Mouse (Mus musculus): ENCODE results near the gene Vps13d. TPM values are rescaled to one million over a fixed set of nuclear protein-coding genes. Genes with fewer than 3 reads are reported as not detected.

Gene Vps13d
- polyA plus RNA-seq, 1 experiment from 2014 or later = 8.7 TPM

GRCm38 (mm10) chr4:144957186-144957585 is 237.6 kb downstream of the Vps13d start:
- H3K27ac ChIP-seq = no peak overlapping the region
- 88% methylated on average over 4 of the region's 4 CpGs for WGBS
- H3K27me3 ChIP-seq (ENCODE audit: low read depth, poor library complexity, severe bottlenecking) = 0 out of 2 replicates have a peak, but pooled peaks cover 4% of the 10 kb centered on the region
- no peaks in the 10 kb centered on the region for H3K4me1 ChIP-seq
- H3K4me3 ChIP-seq = no peak overlapping the region
- no peaks in the 10 kb centered on the region for H3K36me3 ChIP-seq
- DNase-seq (ENCODE audit: low spot score) = no peak
- H3K9me3 ChIP-seq (replicated peaks) = no peaks in the 10 kb centered on the region

GRCm38 (mm10) chr4:144956293-144956692 is 238.5 kb downstream of the Vps13d start:
- H3K4me1 ChIP-seq = no peaks in the 10 kb centered on the region
- no peaks in the 10 kb centered on the region for H3K9me3 ChIP-seq (replicated peaks)
- H3K36me3 ChIP-seq = no peaks in the 10 kb centered on the region
- H3K27ac ChIP-seq = no peak overlapping the region
- no peak for DNase-seq (ENCODE audit: low spot score)
- no peak overlapping the region for H3K4me3 ChIP-seq
- 0 out of 2 replicates have a peak, but pooled peaks cover 4% of the 10 kb centered on the region for H3K27me3 ChIP-seq (ENCODE audit: low read depth, poor library complexity, severe bottlenecking)
- WGBS = 78% methylated on average over 1 of the region's 1 CpGs

- Histone ChIP-seq H3K27ac (no peak overlapping the region), H3K4me3 (no peak overlapping the region), H3K27me3 (ENCODE audit: low read depth, poor library complexity, severe bottlenecking) (0 out of 2 replicates have a peak, but pooled peaks cover 4% of the 10 kb centered on the region), H3K4me1 (no peaks in the 10 kb centered on the region), H3K36me3 (no peaks in the 10 kb centered on the region), H3K9me3 (replicated peaks) (no peaks in the 10 kb centered on the region)
- 79% methylated on average over 1 of the region's 1 CpGs for WGBS
- DNase-seq (ENCODE audit: low spot score) = no peak
These were observed 238.9 kb downstream of the Vps13d start for GRCm38 (mm10) chr4:144955863-144956262.

- 82% methylated on average over 1 of the region's 1 CpGs for WGBS
- Histone ChIP-seq H3K4me3 (no peak overlapping the region), H3K27me3 (ENCODE audit: low read depth, poor library complexity, severe bottlenecking) (no peaks in the 10 kb centered on the region), H3K4me1 (peaks cover 20% of the 10 kb centered on the region), H3K27ac (no peak overlapping the region), H3K36me3 (no peaks in the 10 kb centered on the region), H3K9me3 (replicated peaks) (no peaks in the 10 kb centered on the region)
- DNase-seq (ENCODE audit: low spot score) = no peak
These were observed 241.4 kb downstream of the Vps13d start for GRCm38 (mm10) chr4:144953421-144953820.

GRCm38 (mm10) chr4:144951859-144952258 is 242.9 kb downstream of the Vps13d start:
- Histone ChIP-seq H3K4me1 (peaks cover 30% of the 10 kb centered on the region), H3K27ac (no peak overlapping the region), H3K36me3 (no peaks in the 10 kb centered on the region), H3K9me3 (replicated peaks) (no peaks in the 10 kb centered on the region), H3K4me3 (no peak overlapping the region), H3K27me3 (ENCODE audit: low read depth, poor library complexity, severe bottlenecking) (no peaks in the 10 kb centered on the region)
- WGBS = 89% methylated on average over 7 of the region's 7 CpGs
- DNase-seq (ENCODE audit: low spot score) = no peak

- no peak for DNase-seq (ENCODE audit: low spot score)
- Histone ChIP-seq H3K4me1 (peaks cover 30% of the 10 kb centered on the region), H3K36me3 (no peaks in the 10 kb centered on the region), H3K27ac (no peak overlapping the region), H3K27me3 (ENCODE audit: low read depth, poor library complexity, severe bottlenecking) (no peaks in the 10 kb centered on the region), H3K9me3 (replicated peaks) (no peaks in the 10 kb centered on the region), H3K4me3 (no peak overlapping the region)
- WGBS = 93% methylated on average over 3 of the region's 3 CpGs
These were observed 243.9 kb downstream of the Vps13d start for GRCm38 (mm10) chr4:144950883-144951282.

GRCm38 (mm10) chr4:144950327-144950711 is 244.5 kb downstream of the Vps13d start:
- H3K9me3 ChIP-seq (replicated peaks) = no peaks in the 10 kb centered on the region
- no peaks in the 10 kb centered on the region for H3K27me3 ChIP-seq (ENCODE audit: low read depth, poor library complexity, severe bottlenecking)
- peak overlapping the region; percentile 87 for H3K27ac ChIP-seq
- H3K4me1 ChIP-seq = peaks cover 30% of the 10 kb centered on the region
- no peaks in the 10 kb centered on the region for H3K36me3 ChIP-seq
- H3K4me3 ChIP-seq = no peak overlapping the region
- no peak for DNase-seq (ENCODE audit: low spot score)
- 53% methylated on average over 3 of the region's 3 CpGs for WGBS

- Histone ChIP-seq H3K9me3 (replicated peaks) (no peaks in the 10 kb centered on the region), H3K4me1 (peaks cover 30% of the 10 kb centered on the region), H3K36me3 (no peaks in the 10 kb centered on the region), H3K27me3 (ENCODE audit: low read depth, poor library complexity, severe bottlenecking) (no peaks in the 10 kb centered on the region), H3K27ac (peak overlapping the region; percentile 87), H3K4me3 (no peak overlapping the region)
- peak; percentile 82 for DNase-seq (ENCODE audit: low spot score)
- 4% methylated on average over 9 of the region's 9 CpGs for WGBS
These were observed 245.1 kb downstream of the Vps13d start for GRCm38 (mm10) chr4:144949441-144950326.

- Histone ChIP-seq H3K36me3 (no peaks in the 10 kb centered on the region), H3K4me1 (peaks cover 30% of the 10 kb centered on the region), H3K27ac (peak overlapping the region; percentile 50), H3K4me3 (no peak overlapping the region), H3K9me3 (replicated peaks) (no peaks in the 10 kb centered on the region), H3K27me3 (ENCODE audit: low read depth, poor library complexity, severe bottlenecking) (no peaks in the 10 kb centered on the region)
- WGBS = 58% methylated on average over 6 of the region's 6 CpGs
- no peak for DNase-seq (ENCODE audit: low spot score)
These were observed 246.9 kb downstream of the Vps13d start for GRCm38 (mm10) chr4:144947738-144948390.

- Histone ChIP-seq H3K4me1 (peaks cover 20% of the 10 kb centered on the region), H3K36me3 (no peaks in the 10 kb centered on the region), H3K4me3 (no peak overlapping the region), H3K9me3 (replicated peaks) (no peaks in the 10 kb centered on the region), H3K27me3 (ENCODE audit: low read depth, poor library complexity, severe bottlenecking) (no peaks in the 10 kb centered on the region), H3K27ac (no peak overlapping the region)
- 79% methylated on average over 5 of the region's 5 CpGs for WGBS
- no peak for DNase-seq (ENCODE audit: low spot score)
These were observed 251.5 kb downstream of the Vps13d start for GRCm38 (mm10) chr4:144943273-144943672.

- 94% methylated on average over 3 of the region's 3 CpGs for WGBS
- no peaks in the 10 kb centered on the region for H3K27me3 ChIP-seq (ENCODE audit: low read depth, poor library complexity, severe bottlenecking)
- H3K9me3 ChIP-seq (replicated peaks) = no peaks in the 10 kb centered on the region
- H3K36me3 ChIP-seq = no peaks in the 10 kb centered on the region
- DNase-seq (ENCODE audit: low spot score) = no peak
- H3K27ac ChIP-seq = no peak overlapping the region
- H3K4me3 ChIP-seq = no peak overlapping the region
- peaks cover 12% of the 10 kb centered on the region for H3K4me1 ChIP-seq
These were observed 252.4 kb downstream of the Vps13d start for GRCm38 (mm10) chr4:144942433-144942832.

GRCm38 (mm10) chr4:144940796-144941462 is 253.9 kb downstream of the Vps13d start:
- H3K9me3 ChIP-seq (replicated peaks) = no peaks in the 10 kb centered on the region
- peak overlapping the region; percentile 28 for H3K27ac ChIP-seq
- peaks cover 12% of the 10 kb centered on the region for H3K4me1 ChIP-seq
- no peak overlapping the region for H3K4me3 ChIP-seq
- DNase-seq (ENCODE audit: low spot score) = no peak
- H3K36me3 ChIP-seq = no peaks in the 10 kb centered on the region
- H3K27me3 ChIP-seq (ENCODE audit: low read depth, poor library complexity, severe bottlenecking) = no peaks in the 10 kb centered on the region
- 59% methylated on average over 13 of the region's 13 CpGs for WGBS
